Mouse (Mus musculus) embryonic facial prominence, embryonic 15.5 days (tissue): ENCODE data around the gene Klhl25. TPM values are rescaled to one million over a fixed set of nuclear protein-coding genes. Genes with fewer than 3 reads are reported as not detected.
"Not testable (repeated sequence)": the region's sequence is repeated elsewhere in the genome, so short reads cannot be mapped to it uniquely, and the experiment has no call there.

Experiments used
- ATAC-seq: fragments of 200-750 bp; cut with Nextera tagmentation; 2 replicates; pipeline ENCODE4 v1.8.0; 2017; ENCODE audit warnings: low read depth, moderate TSS enrichment; ENCODE audit not compliant: insufficient number of reproducible peaks, low FRiP score, low TSS enrichment
- H3K27ac ChIP-seq: fragments of 300-500 bp; sonication (generic); replicated peaks from 2 replicates; pipeline ENCODE4 v1.5.1; 2015; ENCODE audit warnings: mild to moderate bottlenecking, inconsistent platforms
- H3K27me3 ChIP-seq: fragments of 300-500 bp; sonication (generic); 2 replicates; pipeline ENCODE4 v1.6.1; 2015; ENCODE audit warnings: inconsistent platforms
- H3K36me3 ChIP-seq: fragments of 300-500 bp; sonication (generic); 2 replicates; pipeline ENCODE4 v1.6.1; 2015; ENCODE audit warnings: mild to moderate bottlenecking, inconsistent platforms
- H3K4me1 ChIP-seq: fragments of 300-500 bp; sonication (generic); 2 replicates; pipeline ENCODE4 v1.6.1; 2015; ENCODE audit warnings: inconsistent platforms
- H3K4me2 ChIP-seq: fragments of 300-500 bp; sonication (generic); replicated peaks from 2 replicates; pipeline ENCODE4 v1.6.1; 2015; ENCODE audit warnings: mild to moderate bottlenecking, inconsistent platforms
- H3K4me3 ChIP-seq: fragments of 300-500 bp; sonication (generic); replicated peaks from 2 replicates; pipeline ENCODE4 v1.5.1; 2015; ENCODE audit warnings: mild to moderate bottlenecking, inconsistent platforms
- H3K9ac ChIP-seq: fragments of 300-500 bp; sonication (generic); 2 replicates; pipeline ENCODE4 v1.6.1; 2015; ENCODE audit warnings: inconsistent platforms
- H3K9me3 ChIP-seq: fragments of 300-500 bp; sonication (generic); replicated peaks from 2 replicates; pipeline ENCODE4 v1.6.1; 2016; ENCODE audit warnings: inconsistent platforms
- WGBS: fragments of 180-500 bp; shearing (Covaris S2); methylation state at CpG from one replicate; pipeline ENCODE4 v1.1.7; 2015; 5-methylcytosine and 5-hydroxymethylcytosine counted together
- polyA plus RNA-seq: library from polyadenylated mRNA; unstranded; fragments of >200 nt; fragmentation: Nextera tagmentation; extraction: Ambion mirVana; gene quantifications from 2 replicates; pipeline ENCODE4 v1.2.1, GENCODE M21; 2015

Gene Klhl25
- polyA plus RNA-seq, 1 experiment from 2014 or later: 23.3 TPM

DNA sequence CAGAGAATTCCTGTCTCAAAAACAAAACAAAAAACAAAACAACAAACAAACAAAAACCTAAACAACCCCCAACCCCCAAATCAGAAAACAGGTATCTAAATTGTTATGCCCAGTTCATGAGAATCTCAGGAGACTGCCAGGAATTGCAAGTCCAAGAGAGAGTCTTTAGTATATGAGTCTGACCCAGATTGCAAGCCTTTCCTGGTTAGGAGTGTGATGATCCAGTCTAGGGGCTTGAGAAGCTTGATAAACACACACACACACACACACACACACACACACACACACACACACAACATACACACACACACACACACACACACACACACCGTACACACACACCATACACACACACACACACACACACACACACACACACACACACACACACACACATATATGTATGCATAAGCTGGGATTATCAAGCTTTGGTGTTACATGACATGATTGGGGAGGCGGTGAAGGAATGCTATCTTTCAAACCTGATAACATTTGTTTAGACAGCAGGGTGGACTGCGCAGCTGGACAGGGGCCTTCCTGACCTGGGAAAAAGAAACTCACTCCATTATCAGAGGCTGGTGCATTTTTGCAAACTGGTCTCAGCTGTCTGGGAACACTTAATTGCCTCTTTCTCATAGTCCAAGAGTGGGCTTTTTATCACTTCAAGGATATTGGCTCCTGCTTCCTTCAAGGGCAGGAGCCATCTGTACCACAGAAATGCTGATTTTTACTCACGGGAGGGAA lies 21.6 kb upstream of the Klhl25 start:
- Histone ChIP-seq H3K27me3 (no peaks in the 10 kb centered on the region), H3K4me1 (no peaks in the 10 kb centered on the region), H3K9me3 (no peaks in the 10 kb centered on the region), H3K27ac (no peak overlapping the region), H3K36me3 (no peaks in the 10 kb centered on the region), H3K4me2 (no peak overlapping the region), H3K9ac (no peak overlapping the region), H3K4me3 (no peak overlapping the region)
- WGBS: 74% methylated on average over 4 of the region's 4 CpGs
- no peak for ATAC-seq

DNA sequence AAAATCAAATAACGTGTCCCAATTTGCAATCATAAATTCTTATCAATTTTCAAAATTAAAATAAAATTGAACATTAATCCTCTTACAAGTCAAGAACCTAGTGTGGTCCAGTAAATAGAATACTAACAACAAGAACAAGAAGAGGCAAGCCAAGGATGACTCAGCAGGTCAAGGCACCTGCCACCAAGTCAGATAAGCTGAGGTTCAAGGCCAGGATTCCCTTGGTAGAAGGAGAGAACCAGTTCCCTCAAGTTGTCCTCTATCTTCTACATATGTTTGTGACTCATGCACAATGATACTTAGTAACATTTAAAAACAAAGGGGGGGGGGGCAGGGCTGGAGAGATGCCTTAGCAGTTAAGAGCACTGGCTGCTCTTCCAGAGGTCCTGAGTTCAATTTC lies 20.8 kb upstream of the Klhl25 start:
- no peak for ATAC-seq

DNA sequence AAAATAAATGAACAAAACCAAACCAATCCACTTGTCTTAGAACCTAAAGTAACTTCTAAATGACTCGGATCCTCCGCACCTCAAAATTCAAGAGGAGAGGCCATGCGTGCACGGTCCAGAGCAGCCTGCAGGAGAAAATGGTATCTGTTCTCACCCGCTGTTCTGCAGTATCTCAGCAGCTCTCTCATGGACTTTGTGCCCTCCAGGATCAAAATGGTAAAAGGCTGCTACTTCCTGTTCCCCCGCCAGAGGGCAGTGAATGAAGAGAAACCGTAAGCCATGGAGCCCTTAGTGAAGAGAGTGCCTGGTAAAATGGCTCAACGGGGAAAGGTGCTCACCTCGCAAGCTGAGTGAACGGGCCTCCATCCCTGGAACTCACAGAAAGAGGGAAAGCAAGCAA lies 20.3 kb upstream of the Klhl25 start:
- Histone ChIP-seq H3K4me1 (no peaks in the 10 kb centered on the region), H3K9ac (no peak overlapping the region), H3K4me2 (no peak overlapping the region), H3K36me3 (no peaks in the 10 kb centered on the region), H3K27me3 (no peaks in the 10 kb centered on the region), H3K4me3 (no peak overlapping the region), H3K9me3 (no peaks in the 10 kb centered on the region), H3K27ac (no peak overlapping the region)
- 34% methylated on average over 10 of the region's 10 CpGs for WGBS
- no peak for ATAC-seq

More for the DNA sequence above, 20.8 kb upstream of the Klhl25 start:
- 88% methylated on average over 1 of the region's 1 CpGs for WGBS
- no peak overlapping the region for H3K27ac ChIP-seq
- no peak overlapping the region for H3K4me3 ChIP-seq
- no peaks in the 10 kb centered on the region for H3K36me3 ChIP-seq
- H3K4me1 ChIP-seq: no peaks in the 10 kb centered on the region
- H3K9me3 ChIP-seq: no peaks in the 10 kb centered on the region
- no peak overlapping the region for H3K4me2 ChIP-seq
- H3K27me3 ChIP-seq: no peaks in the 10 kb centered on the region
- no peak overlapping the region for H3K9ac ChIP-seq

DNA sequence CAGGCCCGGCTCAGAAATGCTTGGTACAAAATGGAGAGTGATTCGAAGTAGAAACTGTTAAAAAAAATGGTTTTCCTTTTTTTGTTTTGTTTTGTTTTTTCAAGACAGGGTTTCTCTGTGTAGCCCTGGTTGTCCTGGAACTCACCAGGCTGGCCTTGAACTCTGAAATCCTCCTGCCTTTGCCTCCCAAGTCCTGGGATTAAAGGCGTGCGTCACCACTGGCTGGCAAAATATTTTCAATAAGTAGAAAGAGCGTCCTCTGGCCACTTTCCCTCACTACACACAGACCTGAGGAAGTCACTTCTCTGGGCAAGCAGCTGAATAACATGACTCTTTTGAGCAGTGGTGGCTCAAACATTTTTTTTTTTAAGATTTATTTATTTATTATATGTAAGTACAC lies 19.6 kb upstream of the Klhl25 start:
- ATAC-seq: no peak

DNA sequence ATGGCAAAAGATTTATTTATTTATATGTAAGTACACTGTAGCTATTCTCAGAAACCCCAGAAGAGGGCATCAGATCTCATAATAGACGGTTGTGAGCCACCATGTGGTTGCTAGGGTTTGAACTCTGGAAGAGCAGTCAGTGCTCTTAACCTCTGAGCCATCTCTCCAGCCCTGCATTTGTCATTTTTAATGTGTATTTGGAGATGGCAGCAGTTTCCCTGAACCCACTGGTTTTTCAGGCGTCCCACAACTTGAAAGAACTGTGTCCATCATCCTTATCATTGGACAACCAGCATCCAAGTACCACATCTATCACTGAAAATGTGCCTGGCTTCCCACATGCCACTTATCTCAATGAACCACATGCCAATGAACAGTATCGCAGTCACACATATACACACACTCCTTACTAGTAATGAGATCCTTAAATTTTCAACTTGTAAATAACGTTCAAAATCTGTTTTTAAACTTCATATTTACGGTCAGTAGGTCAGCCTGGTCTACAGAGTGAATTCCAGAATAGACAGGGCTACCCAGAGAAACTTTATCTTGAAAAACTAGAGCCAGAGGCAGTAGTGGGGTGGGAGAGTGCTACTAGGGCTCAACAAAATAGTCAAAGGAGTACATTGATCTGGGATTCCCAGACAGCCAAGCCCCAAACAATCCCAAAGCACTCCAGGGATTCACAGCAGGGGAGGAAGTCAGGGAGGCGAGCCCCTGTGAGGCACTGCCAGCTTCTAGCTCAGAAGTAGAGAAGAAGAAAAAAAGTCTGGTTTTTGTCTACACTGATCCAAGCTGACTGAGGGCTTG lies 17.7 kb upstream of the Klhl25 start:
- Histone ChIP-seq H3K36me3 (no peaks in the 10 kb centered on the region), H3K27ac (no peak overlapping the region), H3K4me1 (no peaks in the 10 kb centered on the region), H3K27me3 (no peaks in the 10 kb centered on the region), H3K9ac (no peak overlapping the region), H3K4me2 (no peak overlapping the region), H3K9me3 (no peaks in the 10 kb centered on the region), H3K4me3 (no peak overlapping the region)
- WGBS: 62% methylated on average over 6 of the region's 6 CpGs
- ATAC-seq: no peak

More for the DNA sequence above, 19.6 kb upstream of the Klhl25 start:
- Histone ChIP-seq H3K9ac (no peak overlapping the region), H3K27ac (no peak overlapping the region), H3K4me3 (no peak overlapping the region), H3K36me3 (no peaks in the 10 kb centered on the region), H3K9me3 (no peaks in the 10 kb centered on the region), H3K27me3 (no peaks in the 10 kb centered on the region), H3K4me2 (no peak overlapping the region), H3K4me1 (no peaks in the 10 kb centered on the region)
- WGBS: 83% methylated on average over 5 of the region's 5 CpGs

DNA sequence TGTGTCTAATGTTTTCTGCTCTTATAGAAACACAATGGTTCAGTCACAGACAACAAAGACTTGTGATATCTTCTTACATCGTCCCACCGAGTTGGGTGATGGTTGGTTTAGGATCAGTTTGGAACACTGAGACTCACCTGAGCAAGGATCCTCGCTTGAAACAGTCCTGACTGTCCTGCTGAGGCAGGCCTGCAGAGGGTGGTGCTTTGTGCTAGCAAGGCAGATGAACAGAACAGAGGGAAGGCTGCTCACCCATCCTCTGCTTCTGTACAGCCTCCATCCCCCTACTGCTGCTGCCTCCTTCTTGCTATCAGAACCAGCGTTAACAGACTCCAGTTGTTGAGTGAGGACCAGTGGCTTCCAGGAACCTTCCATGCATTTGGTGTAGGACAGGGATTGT lies 14.2 kb upstream of the Klhl25 start:
- not testable (repeated sequence) for H3K27ac ChIP-seq, H3K4me3 ChIP-seq, H3K27me3 ChIP-seq, H3K36me3 ChIP-seq, ATAC-seq, H3K4me2 ChIP-seq, H3K9ac ChIP-seq, H3K9me3 ChIP-seq, H3K4me1 ChIP-seq
- 66% methylated on average over 3 of the region's 4 CpGs for WGBS

DNA sequence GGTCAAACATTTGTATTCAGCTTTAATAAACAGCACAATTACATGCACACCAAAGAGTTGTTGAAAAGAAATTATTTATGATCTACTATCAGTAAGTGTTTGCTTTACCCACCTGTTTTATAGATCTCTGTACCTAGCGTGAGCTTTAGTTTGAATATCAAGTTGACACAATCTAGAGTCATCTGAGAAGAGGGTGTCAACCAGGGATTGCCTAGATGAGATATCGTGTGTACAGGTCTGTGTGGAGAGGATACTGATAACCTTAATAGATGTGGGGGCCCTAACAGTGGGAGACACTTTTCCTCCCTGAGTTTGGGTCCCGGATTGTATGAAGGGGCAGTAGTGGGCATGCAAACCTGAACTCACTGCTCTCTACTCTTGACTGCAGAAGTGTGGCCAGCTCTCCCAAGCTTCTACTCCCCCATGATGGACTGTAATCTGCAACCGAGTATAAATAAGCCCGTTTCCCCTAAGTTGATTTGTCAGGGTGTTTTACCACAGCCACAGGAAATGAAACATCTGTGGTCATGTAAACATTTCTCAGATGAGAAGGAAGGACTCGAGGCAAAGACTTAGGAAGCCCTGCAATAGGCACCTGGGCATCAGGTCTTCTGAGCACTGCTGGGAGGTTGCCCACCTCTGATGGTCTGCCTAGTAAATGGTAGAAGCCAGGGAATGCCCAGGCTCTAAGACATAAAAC lies 13.0 kb upstream of the Klhl25 start:
- H3K9ac ChIP-seq, H3K4me1 ChIP-seq, H3K4me3 ChIP-seq, H3K9me3 ChIP-seq, H3K27me3 ChIP-seq, H3K4me2 ChIP-seq, H3K27ac ChIP-seq, H3K36me3 ChIP-seq: not testable (repeated sequence)
- ATAC-seq: 0 out of 2 replicates have a peak, but pooled peaks have one; percentile 34
- WGBS: 75% methylated on average over 3 of the region's 6 CpGs

DNA sequence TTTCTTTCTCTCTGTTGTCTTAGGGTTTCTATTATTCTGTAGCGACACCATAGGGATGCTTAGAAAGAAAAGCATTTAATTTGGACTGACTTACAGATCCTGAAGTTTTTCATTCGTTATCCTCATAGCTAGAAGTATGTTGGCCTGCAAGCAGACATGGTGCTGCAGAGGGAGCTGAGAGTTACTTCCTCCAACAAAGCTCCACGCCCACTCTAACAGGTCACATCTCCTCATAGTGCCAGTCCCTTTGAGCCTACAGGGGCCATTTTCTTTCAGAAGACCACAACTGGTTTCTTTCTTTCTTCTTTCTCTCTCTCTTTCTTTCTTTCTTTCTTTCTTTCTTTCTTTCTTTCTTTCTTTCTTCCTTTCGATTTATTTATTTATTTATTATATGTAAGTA lies 8.0 kb upstream of the Klhl25 start:
- Histone ChIP-seq H3K9me3 (no peaks in the 10 kb centered on the region), H3K27me3 (no peaks in the 10 kb centered on the region), H3K27ac (no peak overlapping the region), H3K4me1 (no peaks in the 10 kb centered on the region), H3K4me2 (no peak overlapping the region), H3K4me3 (no peak overlapping the region), H3K36me3 (no peaks in the 10 kb centered on the region), H3K9ac (no peak overlapping the region)
- 76% methylated on average over 4 of the region's 4 CpGs for WGBS
- ATAC-seq: no peak

DNA sequence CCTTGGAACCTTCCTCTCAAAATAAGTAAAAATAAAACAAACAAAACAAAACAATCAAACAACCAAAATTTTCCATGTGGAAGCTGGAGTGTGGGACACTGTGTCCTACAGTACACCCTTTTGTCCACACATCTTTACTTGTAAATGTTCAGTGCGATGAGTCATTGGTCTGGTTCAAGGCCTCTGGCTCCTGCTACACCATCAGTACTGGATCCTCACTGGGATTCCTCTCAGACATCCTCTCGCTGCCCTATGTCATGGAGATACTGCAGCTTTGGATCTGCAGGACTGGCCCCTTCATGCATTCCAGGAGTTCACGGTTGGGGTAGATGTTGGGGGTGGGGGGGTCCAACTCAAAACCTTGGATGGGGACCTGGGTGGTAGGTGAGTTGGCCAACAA lies 5.8 kb upstream of the Klhl25 start:
- Histone ChIP-seq H3K4me2 (no peak overlapping the region), H3K36me3 (no peaks in the 10 kb centered on the region), H3K4me1 (no peaks in the 10 kb centered on the region), H3K9me3 (no peaks in the 10 kb centered on the region), H3K4me3 (no peak overlapping the region), H3K27me3 (no peaks in the 10 kb centered on the region), H3K9ac (no peak overlapping the region), H3K27ac (no peak overlapping the region)
- no peak for ATAC-seq
- WGBS: 78% methylated on average over 3 of the region's 3 CpGs

DNA sequence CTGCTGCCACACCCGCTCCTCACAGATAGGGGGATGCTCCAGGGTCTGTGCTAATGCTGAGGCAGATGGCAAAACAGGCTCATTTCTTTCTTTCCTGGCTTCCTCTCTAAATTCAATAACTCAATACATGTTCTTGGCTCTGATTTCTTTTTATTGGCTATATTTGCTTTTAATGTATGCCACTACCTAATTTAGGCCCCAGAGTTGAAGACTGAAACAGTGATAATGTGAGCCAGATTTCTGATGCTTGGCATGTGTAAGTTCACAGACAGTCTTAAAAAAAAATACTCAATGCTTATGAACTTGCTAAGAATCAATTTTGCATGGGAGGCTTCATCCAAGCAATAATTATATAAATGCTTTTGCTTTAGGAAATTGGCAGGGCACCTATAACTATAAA lies 2.2 kb upstream of the Klhl25 start:
- peaks cover 12% of the 10 kb centered on the region for H3K4me1 ChIP-seq
- ATAC-seq: no peak
- no peaks in the 10 kb centered on the region for H3K36me3 ChIP-seq
- H3K27me3 ChIP-seq: no peaks in the 10 kb centered on the region
- no peaks in the 10 kb centered on the region for H3K9me3 ChIP-seq
- no peak overlapping the region for H3K4me3 ChIP-seq
- no peak overlapping the region for H3K4me2 ChIP-seq
- no peak overlapping the region for H3K9ac ChIP-seq
- WGBS: 65% methylated on average over 1 of the region's 1 CpGs
- H3K27ac ChIP-seq: no peak overlapping the region

DNA sequence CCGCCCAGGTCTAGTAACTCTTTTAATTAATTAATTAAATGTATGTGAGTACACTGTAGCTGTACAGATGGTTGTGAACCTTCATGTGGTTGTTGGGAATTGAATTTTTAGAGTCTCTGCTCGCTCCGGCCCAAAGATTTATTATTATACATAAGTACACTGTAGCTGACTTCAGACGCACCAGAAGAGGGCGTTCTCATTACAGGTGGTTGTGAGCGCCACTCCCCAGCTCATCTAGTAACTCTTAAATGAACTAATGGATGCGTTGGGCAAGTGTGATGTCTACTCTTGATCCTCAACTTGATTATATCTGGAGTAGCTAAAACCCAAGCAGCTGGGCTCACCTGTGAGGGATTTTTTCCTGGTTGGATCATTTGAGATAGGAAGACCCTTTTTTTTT lies 1.2 kb upstream of the Klhl25 start:
- Histone ChIP-seq H3K27me3 (no peaks in the 10 kb centered on the region), H3K9me3 (no peaks in the 10 kb centered on the region), H3K4me1 (peaks cover 20% of the 10 kb centered on the region), H3K4me3 (no peak overlapping the region), H3K9ac (no peak overlapping the region), H3K4me2 (no peak overlapping the region), H3K27ac (no peak overlapping the region), H3K36me3 (no peaks in the 10 kb centered on the region)
- ATAC-seq: no peak
- WGBS: 45% methylated on average over 7 of the region's 7 CpGs
